In the genomic region with DNA sequence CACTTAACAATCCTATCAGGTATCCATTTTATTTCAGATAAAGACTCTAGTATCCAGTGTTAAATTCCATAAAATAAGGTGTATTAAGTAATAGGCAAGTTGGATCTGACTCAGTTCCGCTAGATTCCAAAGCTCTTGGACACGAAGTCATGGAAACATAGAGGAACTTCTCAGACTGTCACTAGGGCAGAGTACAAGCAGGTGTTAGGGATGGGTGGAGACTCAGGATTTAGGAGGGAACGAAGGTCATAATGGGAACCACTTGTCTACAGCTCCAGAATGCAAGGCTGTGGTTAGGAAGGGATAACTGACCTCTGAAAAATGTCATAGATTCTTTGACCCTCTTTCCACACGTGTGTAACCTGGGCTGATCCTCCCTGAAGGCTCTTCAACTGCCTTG, we compare ENCODE assay signal across 19 mouse cellular contexts. TPM values are rescaled to one million over a fixed set of nuclear protein-coding genes. Genes with fewer than 3 reads are reported as not detected.
DNase-seq lines count a peak whose midpoint lies in the region; ATAC-seq and TF ChIP-seq lines count a peak whose summit lies in the region.
"Had no signal": no experiment of that assay in that cellular context is flagged by ENCODE, and none has a peak within 500 bp of the region (broad histone marks: within the 10 kb centered on the region; RNA-seq: fewer than 3 reads in every experiment).

No protein-coding gene starts in this region.

- 81% methylated on average over 4 of the region's 4 CpGs for WGBS in liver, embryonic 11.5 days
- 77% methylated on average over 4 of the region's 4 CpGs for WGBS in liver, postnatal 0 days (ENCODE audit: insufficient replicate concordance)
- WGBS in intestine, embryonic 16.5 days: 55% methylated on average over 4 of the region's 4 CpGs
- WGBS in liver, embryonic 15.5 days (ENCODE audit: insufficient replicate concordance): 70% methylated on average over 4 of the region's 4 CpGs

- no peak for TF ChIP-seq CTCF in liver, postnatal 0 days (IDR thresholded peaks at IDR 0.05; ENCODE audit: low read depth)

- no peak for DNase-seq in liver, embryonic 11.5 days (ENCODE audit: low spot score)
- no peak for DNase-seq in liver, postnatal 0 days
- peak; percentile 44 for DNase-seq in R1 (ENCODE audit: low read depth, low spot score)
- DNase-seq in frontal cortex, postnatal 36 days (ENCODE audit: low spot score in 2 of 2): no peak
- DNase-seq: adrenal gland, postnatal 10 days; cerebellum, adult 18-20 months; cerebellum, adult 9-11 months; cerebellum, postnatal 36 days; forebrain, postnatal 0 days; gastrocnemius, adult 2 months; gastrocnemius, postnatal 25 days had no signal

- no peak overlapping the region for H3K4me2 ChIP-seq in liver, embryonic 11.5 days
- no peak overlapping the region for H3K4me2 ChIP-seq in liver, postnatal 0 days (ENCODE audit: low read depth, low read length)
- no peak overlapping the region for H3K4me2 ChIP-seq in intestine, embryonic 16.5 days (ENCODE audit: low read depth, low read length)
- no peak overlapping the region for H3K4me2 ChIP-seq in liver, embryonic 15.5 days
- H3K4me2 ChIP-seq: embryonic facial prominence, embryonic 13.5 days; forebrain, embryonic 13.5 days; heart, embryonic 12.5 days; hindbrain, embryonic 15.5 days had no signal

- no peaks in the 10 kb centered on the region for H3K9me3 ChIP-seq in liver, embryonic 11.5 days (ENCODE audit: control insufficient read depth, low read length)
- no peaks in the 10 kb centered on the region for H3K9me3 ChIP-seq in liver, postnatal 0 days (ENCODE audit: low read length)
- H3K9me3 ChIP-seq in intestine, embryonic 16.5 days (ENCODE audit: control insufficient read depth, low read length): no peaks in the 10 kb centered on the region
- H3K9me3 ChIP-seq in liver, embryonic 15.5 days (replicated peaks): no peaks in the 10 kb centered on the region
- H3K9me3 ChIP-seq: embryonic facial prominence, embryonic 13.5 days; forebrain, embryonic 13.5 days; G1E; heart, embryonic 12.5 days; hindbrain, embryonic 15.5 days had no signal

- H3K4me3 ChIP-seq in liver, embryonic 11.5 days (ENCODE audit: low read depth, low read length): no peak overlapping the region
- H3K4me3 ChIP-seq in liver, postnatal 0 days (ENCODE audit: low read depth, low read length): no peak overlapping the region
- no peak overlapping the region for H3K4me3 ChIP-seq in intestine, embryonic 16.5 days (ENCODE audit: low read length)
- no peak overlapping the region for H3K4me3 ChIP-seq in liver, embryonic 15.5 days (replicated peaks)
- H3K4me3 ChIP-seq: embryonic facial prominence, embryonic 13.5 days; forebrain, embryonic 13.5 days; gastrocnemius, adult 2 months; heart, embryonic 12.5 days; hindbrain, embryonic 15.5 days had no signal

- TF ChIP-seq EP300 in liver, postnatal 0 days (IDR thresholded peaks at IDR 0.05; ENCODE audit: low read depth): no peak

- no peaks in the 10 kb centered on the region for H3K36me3 ChIP-seq in liver, embryonic 11.5 days (ENCODE audit: control insufficient read depth, insufficient read depth, low read length)
- H3K36me3 ChIP-seq in liver, postnatal 0 days (replicated peaks; ENCODE audit: insufficient read depth, low read length): no peaks in the 10 kb centered on the region
- no peaks in the 10 kb centered on the region for H3K36me3 ChIP-seq in intestine, embryonic 16.5 days (ENCODE audit: control insufficient read depth, insufficient read depth, low read length)
- no peaks in the 10 kb centered on the region for H3K36me3 ChIP-seq in liver, embryonic 15.5 days (replicated peaks)
- H3K36me3 ChIP-seq: embryonic facial prominence, embryonic 13.5 days; G1E; heart, embryonic 12.5 days; hindbrain, embryonic 15.5 days had no signal

- ATAC-seq in liver, embryonic 11.5 days (replicated peaks; ENCODE audit: low FRiP score): no peak
- no peak for ATAC-seq in liver, postnatal 0 days
- ATAC-seq in intestine, embryonic 16.5 days: peak; percentile 50
- ATAC-seq in liver, embryonic 15.5 days (ENCODE audit: insufficient read depth): no peak
- no peak for ATAC-seq in monocyte, adult 5-6 weeks (replicated peaks; ENCODE audit: insufficient number of reproducible peaks, low FRiP score, low TSS enrichment, poor library complexity, severe bottlenecking)
- ATAC-seq: forebrain, embryonic 13.5 days; forebrain, postnatal 0 days had no signal

- H3K27ac ChIP-seq in liver, embryonic 11.5 days (ENCODE audit: low read depth, low read length): peak overlapping the region; percentile 65
- no peak overlapping the region for H3K27ac ChIP-seq in liver, postnatal 0 days (ENCODE audit: low read depth)
- H3K27ac ChIP-seq in intestine, embryonic 16.5 days (ENCODE audit: low read length): no peak overlapping the region
- peak overlapping the region; percentile 99 for H3K27ac ChIP-seq in liver, embryonic 15.5 days (replicated peaks)
- H3K27ac ChIP-seq: embryonic facial prominence, embryonic 13.5 days; forebrain, embryonic 13.5 days; gastrocnemius, adult 2 months; hindbrain, embryonic 15.5 days had no signal

- no peak overlapping the region; the same call in 1 of the 2 replicates for H3K9ac ChIP-seq in liver, embryonic 11.5 days (ENCODE audit: low read depth, low read length)
- H3K9ac ChIP-seq in liver, postnatal 0 days (replicated peaks): no peak overlapping the region
- no peak overlapping the region for H3K9ac ChIP-seq in intestine, embryonic 16.5 days (ENCODE audit: low read depth, low read length)
- peak overlapping the region; percentile 19; the same call in 1 of the 2 replicates for H3K9ac ChIP-seq in liver, embryonic 15.5 days
- H3K9ac ChIP-seq: embryonic facial prominence, embryonic 13.5 days; forebrain, embryonic 13.5 days; forebrain, postnatal 0 days; heart, embryonic 12.5 days; hindbrain, embryonic 15.5 days had no signal

- H3K4me1 ChIP-seq in liver, embryonic 11.5 days (replicated peaks; ENCODE audit: control insufficient read depth, insufficient read depth, low read length): peaks cover 24% of the 10 kb centered on the region
- peaks cover 29% of the 10 kb centered on the region for H3K4me1 ChIP-seq in liver, postnatal 0 days (ENCODE audit: insufficient read depth)
- H3K4me1 ChIP-seq in intestine, embryonic 16.5 days (ENCODE audit: control insufficient read depth, insufficient read depth, low read length): no peaks in the 10 kb centered on the region
- peaks cover 78% of the 10 kb centered on the region for H3K4me1 ChIP-seq in liver, embryonic 15.5 days (replicated peaks)
- H3K4me1 ChIP-seq: embryonic facial prominence, embryonic 13.5 days; forebrain, embryonic 13.5 days; hindbrain, embryonic 15.5 days had no signal

- H3K27me3 ChIP-seq in liver, embryonic 11.5 days (replicated peaks; ENCODE audit: control insufficient read depth, insufficient read depth, low read length): no peaks in the 10 kb centered on the region
- no peaks in the 10 kb centered on the region for H3K27me3 ChIP-seq in liver, postnatal 0 days (ENCODE audit: insufficient read depth, low read length)
- H3K27me3 ChIP-seq in intestine, embryonic 16.5 days (replicated peaks; ENCODE audit: control insufficient read depth, insufficient read depth, low read length): no peaks in the 10 kb centered on the region
- no peaks in the 10 kb centered on the region for H3K27me3 ChIP-seq in liver, embryonic 15.5 days
- H3K27me3 ChIP-seq: embryonic facial prominence, embryonic 13.5 days; forebrain, embryonic 13.5 days; heart, embryonic 12.5 days; hindbrain, embryonic 15.5 days had no signal

RNA-seq across cellular contexts. Expression of a gene that starts 25.6 kb away (rescaled TPM):
- polyA plus RNA-seq in liver, embryonic 11.5 days (2014; fragmentation: Nextera tagmentation; extraction: Ambion mirVana): 69.5 and 71.8 TPM in 2 replicates
- 20.2 and 24.9 TPM in 2 replicates for polyA plus RNA-seq in liver, postnatal 0 days (2015; fragmentation: Nextera tagmentation; extraction: Ambion mirVana)
- polyA plus RNA-seq in intestine, embryonic 16.5 days (2015; fragmentation: Nextera tagmentation; extraction: Ambion mirVana): 28.8 and 30.4 TPM in 2 replicates
- 42.8 and 48.3 TPM in 2 replicates for polyA plus RNA-seq in liver, embryonic 15.5 days (2015; fragmentation: Nextera tagmentation; extraction: Ambion mirVana)
- total RNA-seq in monocyte, adult 5-6 weeks (2017): 139 to 316 TPM (median 186 TPM) in 3 replicates

Comparison
In these comparisons a context has a peak if more than half of its experiments do, and no peak if none do; other contexts are left out.
1. H3K27ac ChIP-seq: peak in liver, embryonic 11.5 days (single experiment) and liver, embryonic 15.5 days (single experiment); none in liver, postnatal 0 days (single experiment) and intestine, embryonic 16.5 days (single experiment).